Mouse (Mus musculus): ENCODE results near the gene Flt4. TPM values are rescaled to one million over a fixed set of nuclear protein-coding genes. Genes with fewer than 3 reads are reported as not detected.

Gene Flt4
- total and polyA plus RNA-seq, 2 experiments from 2014 or later: 1.4 to 2.6 TPM

GRCm38 (mm10) chr11:49650994-49651761 lies 42.1 kb downstream of the Flt4 start:
- 78% methylated on average over 16 of the region's 16 CpGs for WGBS
- DNase-seq (ENCODE audit: low spot score): no peak
- TF ChIP-seq CTCF (IDR thresholded peaks at IDR 0.05): no peak

GRCm38 (mm10) chr11:49651762-49652322 lies 42.8 kb downstream of the Flt4 start:
- H3K9me3 ChIP-seq (ENCODE audit: low read length): no peaks in the 10 kb centered on the region
- no peak overlapping the region for H3K4me2 ChIP-seq (ENCODE audit: low read depth, low read length, poor library complexity, severe bottlenecking)
- ATAC-seq (ENCODE audit: low FRiP score): no peak
- H3K9ac ChIP-seq (replicated peaks; ENCODE audit: low read length, poor library complexity, severe bottlenecking): no peak overlapping the region
- DNase-seq (ENCODE audit: low spot score): no peak
- no peaks in the 10 kb centered on the region for H3K27me3 ChIP-seq (ENCODE audit: insufficient read depth, low read length)
- H3K27ac ChIP-seq (ENCODE audit: low read depth, low read length): no peak overlapping the region
- TF ChIP-seq CTCF (IDR thresholded peaks at IDR 0.05): no peak
- WGBS: 85% methylated on average over 10 of the region's 10 CpGs
- H3K4me3 ChIP-seq (ENCODE audit: low read depth, low read length): no peak overlapping the region
- no peaks in the 10 kb centered on the region for H3K4me1 ChIP-seq (ENCODE audit: insufficient read depth, low read length)
- no peaks in the 10 kb centered on the region for H3K36me3 ChIP-seq (ENCODE audit: insufficient read depth, low read length)

More at GRCm38 (mm10) chr11:49650994-49651761, 42.1 kb downstream of the Flt4 start:
- no peaks in the 10 kb centered on the region for H3K4me1 ChIP-seq (ENCODE audit: insufficient read depth, low read length)
- H3K9me3 ChIP-seq (ENCODE audit: low read length): no peaks in the 10 kb centered on the region
- ATAC-seq (ENCODE audit: low FRiP score): no peak
- H3K4me3 ChIP-seq (ENCODE audit: low read depth, low read length): no peak overlapping the region
- H3K27ac ChIP-seq (ENCODE audit: low read depth, low read length): no peak overlapping the region
- no peaks in the 10 kb centered on the region for H3K36me3 ChIP-seq (ENCODE audit: insufficient read depth, low read length)
- no peak overlapping the region for H3K9ac ChIP-seq (replicated peaks; ENCODE audit: low read length, poor library complexity, severe bottlenecking)
- no peak overlapping the region for H3K4me2 ChIP-seq (ENCODE audit: low read depth, low read length, poor library complexity, severe bottlenecking)
- H3K27me3 ChIP-seq (ENCODE audit: insufficient read depth, low read length): no peaks in the 10 kb centered on the region

GRCm38 (mm10) chr11:49652401-49653078 lies 43.5 kb downstream of the Flt4 start:
- H3K9ac ChIP-seq (replicated peaks; ENCODE audit: low read length, poor library complexity, severe bottlenecking): no peak overlapping the region
- 22% methylated on average over 19 of the region's 19 CpGs for WGBS
- H3K27ac ChIP-seq (ENCODE audit: low read depth, low read length): no peak overlapping the region
- ATAC-seq (ENCODE audit: low FRiP score) (peak; percentile 83), DNase-seq (ENCODE audit: low spot score) (peak; percentile 88)
- no peak overlapping the region for H3K4me3 ChIP-seq (ENCODE audit: low read depth, low read length)
- H3K4me2 ChIP-seq (ENCODE audit: low read depth, low read length, poor library complexity, severe bottlenecking): peak overlapping the region; percentile 23
- H3K4me1 ChIP-seq (ENCODE audit: insufficient read depth, low read length): no peaks in the 10 kb centered on the region
- TF ChIP-seq CTCF (IDR thresholded peaks at IDR 0.05): peak; percentile 78
- H3K9me3 ChIP-seq (ENCODE audit: low read length): no peaks in the 10 kb centered on the region
- H3K27me3 ChIP-seq (ENCODE audit: insufficient read depth, low read length): no peaks in the 10 kb centered on the region
- H3K36me3 ChIP-seq (ENCODE audit: insufficient read depth, low read length): no peaks in the 10 kb centered on the region

GRCm38 (mm10) chr11:49653079-49653408 lies 44.0 kb downstream of the Flt4 start:
- H3K9me3 ChIP-seq (ENCODE audit: low read length): no peaks in the 10 kb centered on the region
- no peak overlapping the region for H3K4me3 ChIP-seq (ENCODE audit: low read depth, low read length)
- no peak for TF ChIP-seq CTCF (IDR thresholded peaks at IDR 0.05)
- WGBS: 46% methylated on average over 11 of the region's 11 CpGs
- ATAC-seq (ENCODE audit: low FRiP score) (peak; percentile 42), DNase-seq (ENCODE audit: low spot score) (no peak)
- no peaks in the 10 kb centered on the region for H3K27me3 ChIP-seq (ENCODE audit: insufficient read depth, low read length)
- no peaks in the 10 kb centered on the region for H3K4me1 ChIP-seq (ENCODE audit: insufficient read depth, low read length)
- peak overlapping the region; percentile 23 for H3K4me2 ChIP-seq (ENCODE audit: low read depth, low read length, poor library complexity, severe bottlenecking)
- no peak overlapping the region for H3K9ac ChIP-seq (replicated peaks; ENCODE audit: low read length, poor library complexity, severe bottlenecking)
- H3K36me3 ChIP-seq (ENCODE audit: insufficient read depth, low read length): no peaks in the 10 kb centered on the region
- H3K27ac ChIP-seq (ENCODE audit: low read depth, low read length): no peak overlapping the region

- no peak overlapping the region for H3K4me2 ChIP-seq (ENCODE audit: low read depth, low read length, poor library complexity, severe bottlenecking)
- no peaks in the 10 kb centered on the region for H3K9me3 ChIP-seq (ENCODE audit: low read length)
- DNase-seq (ENCODE audit: low spot score) (no peak), ATAC-seq (ENCODE audit: low FRiP score) (no peak)
- no peak overlapping the region for H3K4me3 ChIP-seq (ENCODE audit: low read depth, low read length)
- 86% methylated on average over 5 of the region's 5 CpGs for WGBS
- H3K36me3 ChIP-seq (ENCODE audit: insufficient read depth, low read length): no peaks in the 10 kb centered on the region
- no peak for TF ChIP-seq CTCF (IDR thresholded peaks at IDR 0.05)
- H3K4me1 ChIP-seq (ENCODE audit: insufficient read depth, low read length): no peaks in the 10 kb centered on the region
- H3K9ac ChIP-seq (replicated peaks; ENCODE audit: low read length, poor library complexity, severe bottlenecking): no peak overlapping the region
- no peak overlapping the region for H3K27ac ChIP-seq (ENCODE audit: low read depth, low read length)
- no peaks in the 10 kb centered on the region for H3K27me3 ChIP-seq (ENCODE audit: insufficient read depth, low read length)
Observed at GRCm38 (mm10) chr11:49654651-49655050, 45.6 kb downstream of the Flt4 start.

GRCm38 (mm10) chr11:49655501-49655900 lies 46.4 kb downstream of the Flt4 start:
- TF ChIP-seq CTCF (IDR thresholded peaks at IDR 0.05): no peak
- DNase-seq (ENCODE audit: low spot score): no peak
- Histone ChIP-seq H3K36me3 (ENCODE audit: insufficient read depth, low read length) (no peaks in the 10 kb centered on the region), H3K27me3 (ENCODE audit: insufficient read depth, low read length) (no peaks in the 10 kb centered on the region), H3K4me2 (ENCODE audit: low read depth, low read length, poor library complexity, severe bottlenecking) (no peak overlapping the region), H3K4me1 (ENCODE audit: insufficient read depth, low read length) (no peaks in the 10 kb centered on the region), H3K4me3 (ENCODE audit: low read depth, low read length) (no peak overlapping the region), H3K27ac (ENCODE audit: low read depth, low read length) (no peak overlapping the region), H3K9me3 (ENCODE audit: low read length) (no peaks in the 10 kb centered on the region), H3K9ac (replicated peaks; ENCODE audit: low read length, poor library complexity, severe bottlenecking) (no peak overlapping the region)
- no peak for ATAC-seq (ENCODE audit: low FRiP score)

Measured in midbrain, postnatal 0 days (tissue).